Mouse (Mus musculus) brain, embryonic 14.5 days (tissue): ENCODE measurements at regions not wholly inside any gene's neighbourhood (a gene's known extent, or its start where the extent isn't known, plus 50 kb on each side); places are given as distances from the start of the nearest gene placed in this dataset.

Experiments
- CTCF ChIP-seq: fragments of 200-500 bp; IDR thresholded peaks from 2 replicates; pipeline ENCODE4 v1.5.1; 2012; ENCODE audit warnings: inconsistent platforms, mild to moderate bottlenecking, moderate library complexity, borderline replicate concordance; ENCODE audit not compliant: insufficient read depth, insufficient read length; ENCODE audit errors: extremely low read depth
- POLR2A ChIP-seq: fragments of 200-500 bp; IDR thresholded peaks from 2 replicates; pipeline ENCODE4 v1.6.1; 2012; ENCODE audit warnings: mild to moderate bottlenecking, inconsistent platforms, borderline replicate concordance; ENCODE audit not compliant: poor library complexity, insufficient read depth, insufficient read length, severe bottlenecking; ENCODE audit errors: extremely low read depth

DNA sequence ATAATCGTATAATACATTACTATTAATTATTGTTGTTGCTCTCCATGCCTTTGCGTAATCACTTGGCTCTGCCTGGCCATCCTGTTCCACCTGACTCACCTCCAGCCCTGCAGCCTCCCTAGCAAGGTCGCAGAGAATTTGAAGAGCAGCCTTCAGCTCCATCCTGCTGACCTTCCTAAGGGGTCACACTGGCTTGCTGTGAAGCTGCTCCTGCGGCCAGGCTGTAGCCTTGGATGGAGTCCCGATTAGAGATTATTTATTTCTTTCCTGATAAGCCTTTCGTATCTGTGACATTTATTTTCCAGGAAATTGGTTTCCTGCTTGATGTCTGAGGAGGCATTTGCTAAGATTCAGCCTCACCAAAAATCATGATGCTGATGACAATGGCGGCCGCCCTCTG lies 305.5 kb downstream of the 1810013L24Rik start:
- no peak for TF ChIP-seq CTCF
- TF ChIP-seq POLR2A, result no peak
